Mouse (Mus musculus): ENCODE measurements around the gene Stk10. TPM values are rescaled to one million over a fixed set of nuclear protein-coding genes. Genes with fewer than 3 reads are reported as not detected.

The Stk10 gene
- polyA plus RNA-seq, 1 experiment from 2014 or later, result 2.0 TPM

DNA sequence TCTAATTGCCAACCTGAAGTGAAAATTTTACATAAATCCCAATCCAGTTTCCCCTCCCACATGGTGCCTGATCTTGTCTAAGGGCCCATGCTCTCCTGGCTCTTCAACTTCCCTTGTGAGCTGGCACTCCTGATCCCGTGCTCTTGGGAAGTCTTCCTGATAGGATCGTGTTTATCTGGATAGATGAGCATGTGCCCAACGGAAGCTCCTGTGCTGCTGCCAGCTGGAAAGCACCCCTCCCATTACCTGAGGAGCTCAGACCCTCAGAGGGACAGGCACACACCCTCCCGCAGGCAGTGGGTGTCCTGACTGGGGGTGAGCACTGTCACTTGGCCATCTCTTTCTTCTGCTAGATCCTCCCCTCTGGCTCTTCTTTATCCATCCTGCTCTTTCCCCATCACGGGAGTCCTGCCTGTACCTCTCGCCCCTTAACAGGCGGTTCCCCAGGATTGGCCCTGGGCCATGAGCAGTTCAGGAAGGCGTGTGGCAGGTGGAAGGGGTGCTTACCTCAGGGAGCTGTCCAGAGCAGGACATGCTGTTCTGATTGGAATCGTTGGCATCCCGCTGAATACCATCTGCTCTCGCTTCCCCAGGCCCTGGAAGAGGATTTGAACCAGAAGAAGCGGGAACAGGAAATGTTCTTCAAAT lies 88.8 kb downstream of the Stk10 start:
- H3K4me2 ChIP-seq, result no peak overlapping the region
- H3K9ac ChIP-seq, result no peak overlapping the region
- peaks cover 10% of the 10 kb centered on the region for H3K4me1 ChIP-seq
- H3K27me3 ChIP-seq (replicated peaks), result no peaks in the 10 kb centered on the region
- H3K9me3 ChIP-seq, result no peaks in the 10 kb centered on the region
- no peak for ATAC-seq (replicated peaks)
- H3K4me3 ChIP-seq, result no peak overlapping the region
- 81% methylated on average over 12 of the region's 12 CpGs for WGBS
- H3K27ac ChIP-seq, result no peak overlapping the region
- no peaks in the 10 kb centered on the region for H3K36me3 ChIP-seq (replicated peaks)

DNA sequence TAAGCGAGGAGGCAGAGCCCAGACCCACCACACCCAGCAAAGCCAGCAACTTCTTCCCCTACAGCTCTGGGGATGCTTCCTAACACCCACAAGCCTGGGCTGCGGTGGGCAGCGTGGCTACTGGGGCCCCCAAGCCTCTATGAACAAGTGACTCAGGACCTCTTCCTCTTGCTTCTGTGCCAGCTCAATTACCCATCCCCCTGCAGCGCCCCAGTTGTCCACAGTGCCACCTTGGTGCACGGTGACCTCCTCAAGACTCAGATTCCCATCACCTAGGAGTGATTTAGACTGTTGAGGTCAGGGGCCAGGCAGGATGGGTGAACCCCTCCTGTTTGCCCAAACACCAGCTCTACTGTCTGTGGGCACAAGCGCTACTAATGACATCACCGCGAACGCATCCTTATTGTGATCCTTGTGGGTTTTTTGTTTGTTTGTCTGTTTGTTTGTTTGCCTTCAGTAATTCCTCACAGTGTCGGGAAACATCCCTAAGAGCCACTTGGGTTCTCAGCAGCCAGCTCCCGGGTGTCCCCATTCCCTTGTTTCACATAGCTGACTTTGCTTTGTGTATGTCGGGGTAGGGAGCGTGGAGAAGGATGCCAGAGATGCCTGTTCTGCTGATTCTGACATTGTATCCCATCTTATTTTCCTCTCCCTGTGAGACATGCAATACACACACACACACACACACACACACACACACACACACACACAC lies 89.5 kb downstream of the Stk10 start:
- 86% methylated on average over 13 of the region's 13 CpGs for WGBS
- no peak overlapping the region for H3K9ac ChIP-seq

DNA sequence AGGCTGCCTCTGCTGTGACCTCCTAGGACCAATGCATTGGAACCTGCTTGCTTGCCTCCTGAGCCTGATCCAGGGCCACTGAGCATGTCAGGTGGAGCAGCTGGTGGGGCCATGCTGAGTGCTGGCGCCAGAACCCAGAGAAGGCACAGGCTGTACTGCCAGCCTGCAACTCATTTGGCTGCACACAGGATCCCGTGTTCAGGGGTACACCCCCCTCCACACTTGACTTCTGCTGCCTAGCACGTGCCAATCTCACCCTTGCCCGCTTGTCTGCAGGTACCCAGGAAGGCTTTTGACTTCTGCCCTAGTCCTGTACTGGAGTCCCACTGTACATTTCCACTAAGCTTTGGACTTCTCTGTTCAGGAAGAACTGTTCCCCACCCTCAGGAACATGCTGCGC lies 90.1 kb downstream of the Stk10 start:
- H3K27ac ChIP-seq, result no peak overlapping the region
- no peak overlapping the region for H3K4me3 ChIP-seq
- 72% methylated on average over 5 of the region's 5 CpGs for WGBS

More for the DNA sequence above, 89.5 kb downstream of the Stk10 start:
- Histone ChIP-seq H3K27ac (no peak overlapping the region), H3K4me3 (no peak overlapping the region), H3K4me1 (peaks cover 10% of the 10 kb centered on the region), H3K4me2 (no peak overlapping the region), H3K9me3 (no peaks in the 10 kb centered on the region), H3K36me3 (replicated peaks) (no peaks in the 10 kb centered on the region), H3K27me3 (replicated peaks) (no peaks in the 10 kb centered on the region)
- no peak for ATAC-seq (replicated peaks)

DNA sequence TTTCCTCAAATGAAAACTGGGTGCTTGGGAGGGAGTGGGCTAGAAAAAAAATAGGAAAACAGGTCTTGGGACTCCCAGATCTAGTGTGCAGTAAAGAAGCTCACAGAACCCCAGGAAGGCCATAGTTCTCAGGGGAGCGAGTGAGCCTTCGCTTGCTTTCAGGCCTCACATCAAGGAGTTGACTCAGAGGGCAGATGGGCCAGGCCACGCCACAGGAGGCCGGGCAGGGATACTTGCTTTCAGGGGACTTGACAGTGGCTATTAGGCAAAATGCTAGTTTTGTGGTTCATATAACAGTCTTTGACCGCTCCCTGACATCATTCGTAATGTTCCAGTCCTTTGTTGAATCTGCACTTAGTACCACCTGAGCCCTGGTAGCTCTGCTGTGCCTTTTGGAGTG lies 90.8 kb downstream of the Stk10 start:
- no peak overlapping the region for H3K4me2 ChIP-seq
- WGBS, result 78% methylated on average over 6 of the region's 6 CpGs
- peaks cover 10% of the 10 kb centered on the region for H3K4me1 ChIP-seq
- H3K4me3 ChIP-seq, result no peak overlapping the region
- no peak for ATAC-seq (replicated peaks)
- no peaks in the 10 kb centered on the region for H3K9me3 ChIP-seq
- no peaks in the 10 kb centered on the region for H3K36me3 ChIP-seq (replicated peaks)
- no peak overlapping the region for H3K9ac ChIP-seq
- no peak overlapping the region for H3K27ac ChIP-seq
- no peaks in the 10 kb centered on the region for H3K27me3 ChIP-seq (replicated peaks)

More for the DNA sequence above, 90.1 kb downstream of the Stk10 start:
- Histone ChIP-seq H3K4me2 (no peak overlapping the region), H3K9ac (no peak overlapping the region), H3K9me3 (no peaks in the 10 kb centered on the region), H3K4me1 (peaks cover 10% of the 10 kb centered on the region), H3K36me3 (replicated peaks) (no peaks in the 10 kb centered on the region), H3K27me3 (replicated peaks) (no peaks in the 10 kb centered on the region)
- ATAC-seq (replicated peaks), result no peak

DNA sequence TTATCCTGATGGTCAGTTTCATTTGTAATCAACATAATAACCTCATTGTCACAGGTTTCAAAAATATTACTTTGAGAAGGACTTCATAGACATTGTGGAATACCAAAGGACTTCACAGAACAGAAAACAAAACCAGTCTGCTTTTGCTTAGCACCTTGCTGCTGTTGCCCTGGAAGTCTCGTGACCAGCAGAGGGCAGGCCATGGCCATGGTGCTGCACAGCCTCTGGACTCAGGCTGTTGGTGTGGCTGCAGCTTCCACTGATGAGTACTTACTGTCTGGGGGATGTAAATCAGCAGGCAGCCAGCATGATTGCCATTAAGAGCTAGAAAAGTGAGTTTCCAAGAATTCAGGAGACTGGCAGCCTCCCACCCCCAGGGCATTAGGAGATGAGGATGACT lies 92.6 kb downstream of the Stk10 start:
- no peak overlapping the region for H3K4me3 ChIP-seq
- no peaks in the 10 kb centered on the region for H3K27me3 ChIP-seq (replicated peaks)
- no peak overlapping the region for H3K4me2 ChIP-seq
- H3K9me3 ChIP-seq, result no peaks in the 10 kb centered on the region
- no peaks in the 10 kb centered on the region for H3K4me1 ChIP-seq
- no peak overlapping the region for H3K27ac ChIP-seq
- H3K36me3 ChIP-seq (replicated peaks), result no peaks in the 10 kb centered on the region
- WGBS, result 73% methylated on average over 1 of the region's 1 CpGs
- no peak for ATAC-seq (replicated peaks)
- H3K9ac ChIP-seq, result no peak overlapping the region

DNA sequence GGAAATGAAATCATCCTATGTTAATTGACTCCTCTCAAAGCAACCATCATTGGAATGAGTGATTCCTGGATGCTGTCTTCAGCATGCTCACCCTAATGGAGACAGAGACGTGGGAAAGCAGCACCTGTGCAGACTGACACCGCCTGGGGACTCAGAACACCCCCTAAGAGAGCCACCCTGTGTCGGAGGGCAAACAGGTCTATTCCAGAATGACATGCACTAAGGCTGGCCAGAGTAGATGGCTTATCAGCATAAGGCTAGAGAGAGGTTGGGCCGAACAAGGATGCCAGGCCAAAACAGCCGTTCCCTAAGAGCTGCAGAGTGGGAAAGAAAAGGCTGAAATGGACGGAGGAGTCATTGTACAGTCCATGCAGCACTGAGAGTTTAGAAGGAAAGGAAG lies 93.0 kb downstream of the Stk10 start:
- 90% methylated on average over 6 of the region's 6 CpGs for WGBS

GRCm38 (mm10) chr11:32627900-32628299 lies 94.8 kb downstream of the Stk10 start:
- ATAC-seq (replicated peaks), result no peak
- no peaks in the 10 kb centered on the region for H3K4me1 ChIP-seq
- H3K4me3 ChIP-seq, result no peak overlapping the region

More for the DNA sequence above, 93.0 kb downstream of the Stk10 start:
- Histone ChIP-seq H3K27me3 (replicated peaks) (no peaks in the 10 kb centered on the region), H3K9me3 (no peaks in the 10 kb centered on the region), H3K4me2 (no peak overlapping the region), H3K4me3 (no peak overlapping the region), H3K27ac (no peak overlapping the region), H3K9ac (no peak overlapping the region), H3K36me3 (replicated peaks) (no peaks in the 10 kb centered on the region), H3K4me1 (no peaks in the 10 kb centered on the region)
- no peak for ATAC-seq (replicated peaks)

GRCm38 (mm10) chr11:32629713-32630211 lies 96.7 kb downstream of the Stk10 start:
- H3K4me1 ChIP-seq, result no peaks in the 10 kb centered on the region
- H3K27ac ChIP-seq, result no peak overlapping the region
- ATAC-seq (replicated peaks), result no peak
- WGBS, result 91% methylated on average over 4 of the region's 4 CpGs
- H3K36me3 ChIP-seq (replicated peaks), result no peaks in the 10 kb centered on the region
- H3K27me3 ChIP-seq (replicated peaks), result no peaks in the 10 kb centered on the region
- H3K4me3 ChIP-seq, result no peak overlapping the region
- H3K9me3 ChIP-seq, result no peaks in the 10 kb centered on the region
- no peak overlapping the region for H3K9ac ChIP-seq
- no peak overlapping the region for H3K4me2 ChIP-seq

More at GRCm38 (mm10) chr11:32627900-32628299, 94.8 kb downstream of the Stk10 start:
- Histone ChIP-seq H3K36me3 (replicated peaks) (no peaks in the 10 kb centered on the region), H3K27ac (no peak overlapping the region), H3K27me3 (replicated peaks) (no peaks in the 10 kb centered on the region), H3K4me2 (no peak overlapping the region), H3K9me3 (no peaks in the 10 kb centered on the region), H3K9ac (no peak overlapping the region)
- 82% methylated on average over 6 of the region's 6 CpGs for WGBS

- Histone ChIP-seq H3K9ac (no peak overlapping the region), H3K4me2 (no peak overlapping the region), H3K4me3 (no peak overlapping the region), H3K27me3 (replicated peaks) (no peaks in the 10 kb centered on the region), H3K36me3 (replicated peaks) (no peaks in the 10 kb centered on the region), H3K9me3 (no peaks in the 10 kb centered on the region), H3K27ac (no peak overlapping the region), H3K4me1 (no peaks in the 10 kb centered on the region)
- WGBS, result 97% methylated on average over 5 of the region's 5 CpGs
- ATAC-seq (replicated peaks), result no peak
Observed at GRCm38 (mm10) chr11:32632671-32633070, 99.6 kb downstream of the Stk10 start.

DNA sequence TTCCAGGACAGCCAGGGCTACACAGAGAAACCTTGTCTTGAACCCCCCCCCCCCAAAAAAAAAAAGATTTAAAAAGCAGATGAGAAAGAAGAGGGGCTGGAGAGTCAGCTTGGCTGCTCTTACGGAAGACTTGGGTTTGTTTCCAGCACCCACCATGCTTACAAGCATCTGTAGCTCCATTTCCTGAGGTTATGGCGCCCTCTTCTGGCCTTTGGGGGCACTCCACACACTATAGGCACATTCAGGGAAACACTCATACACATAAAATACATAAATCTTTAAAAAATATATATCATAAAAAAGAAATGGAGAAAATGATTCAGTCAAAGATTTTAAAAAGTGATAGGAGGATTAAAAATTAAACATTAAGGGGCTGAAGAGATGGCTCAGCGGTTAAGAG lies 100.4 kb downstream of the Stk10 start:
- no peak overlapping the region for H3K4me2 ChIP-seq
- no peak overlapping the region for H3K9ac ChIP-seq
- H3K27me3 ChIP-seq (replicated peaks), result no peaks in the 10 kb centered on the region
- H3K36me3 ChIP-seq (replicated peaks), result no peaks in the 10 kb centered on the region
- H3K9me3 ChIP-seq, result no peaks in the 10 kb centered on the region
- no peak overlapping the region for H3K4me3 ChIP-seq
- WGBS, result 77% methylated on average over 3 of the region's 3 CpGs
- no peaks in the 10 kb centered on the region for H3K4me1 ChIP-seq
- no peak overlapping the region for H3K27ac ChIP-seq
- no peak for ATAC-seq (replicated peaks)

GRCm38 (mm10) chr11:32634143-32634542 lies 101.0 kb downstream of the Stk10 start:
- no peaks in the 10 kb centered on the region for H3K27me3 ChIP-seq (replicated peaks)
- WGBS, result 94% methylated on average over 2 of the region's 2 CpGs

DNA sequence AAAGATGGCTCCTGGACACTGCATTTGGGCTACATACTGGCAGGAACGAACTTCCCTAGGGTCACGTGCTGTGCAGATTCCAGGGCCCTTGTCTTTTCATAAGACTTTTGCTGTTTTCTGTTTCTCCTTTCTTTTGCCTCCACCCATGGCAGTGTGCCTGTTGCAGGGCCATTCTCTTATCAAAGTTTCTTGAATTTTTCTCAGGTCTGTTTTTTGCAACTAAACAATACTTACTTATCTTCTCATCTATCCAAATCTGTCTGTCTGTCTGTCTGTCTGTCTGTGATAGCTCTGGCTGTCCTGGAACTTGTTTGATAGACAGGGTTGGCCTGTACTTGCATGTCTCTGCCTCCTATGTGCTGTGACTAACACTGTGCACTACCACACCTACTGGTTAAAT lies 101.7 kb downstream of the Stk10 start:
- Histone ChIP-seq H3K36me3 (replicated peaks) (no peaks in the 10 kb centered on the region), H3K4me1 (no peaks in the 10 kb centered on the region), H3K9me3 (no peaks in the 10 kb centered on the region), H3K27me3 (replicated peaks) (no peaks in the 10 kb centered on the region), H3K4me2 (no peak overlapping the region), H3K9ac (no peak overlapping the region), H3K4me3 (no peak overlapping the region), H3K27ac (no peak overlapping the region)
- WGBS, result 47% methylated on average over 2 of the region's 2 CpGs
- no peak for ATAC-seq (replicated peaks)

More at GRCm38 (mm10) chr11:32634143-32634542, 101.0 kb downstream of the Stk10 start:
- Histone ChIP-seq H3K9ac (no peak overlapping the region), H3K4me1 (no peaks in the 10 kb centered on the region), H3K9me3 (no peaks in the 10 kb centered on the region), H3K27ac (no peak overlapping the region), H3K4me2 (no peak overlapping the region), H3K36me3 (replicated peaks) (no peaks in the 10 kb centered on the region), H3K4me3 (no peak overlapping the region)
- no peak for ATAC-seq (replicated peaks)

- H3K27ac ChIP-seq, result no peak overlapping the region
- WGBS, result 83% methylated on average over 4 of the region's 4 CpGs
- H3K4me3 ChIP-seq, result no peak overlapping the region
- H3K27me3 ChIP-seq (replicated peaks), result no peaks in the 10 kb centered on the region
- no peak overlapping the region for H3K4me2 ChIP-seq
- H3K4me1 ChIP-seq, result peaks cover 9% of the 10 kb centered on the region
- no peaks in the 10 kb centered on the region for H3K36me3 ChIP-seq (replicated peaks)
- H3K9ac ChIP-seq, result no peak overlapping the region
- no peak for ATAC-seq (replicated peaks)
- H3K9me3 ChIP-seq, result no peaks in the 10 kb centered on the region
Observed at GRCm38 (mm10) chr11:32636275-32636674, 103.2 kb downstream of the Stk10 start.

All from midbrain, embryonic 15.5 days (tissue).